Mouse (Mus musculus) neural tube, embryonic 15.5 days (tissue): ENCODE measurements around the gene P2ry14. TPM values are rescaled to one million over a fixed set of nuclear protein-coding genes. Genes with fewer than 3 reads are reported as not detected.
"Not testable (repeated sequence)": the region's sequence is repeated elsewhere in the genome, so short reads cannot be mapped to it uniquely, and the experiment has no call there.

Experiments used
- ATAC-seq: fragments of 200-750 bp; cut with Nextera tagmentation; 2 replicates; pipeline ENCODE4 v1.8.0; 2017; ENCODE audit warnings: mild to moderate bottlenecking, moderate TSS enrichment, moderate library complexity; ENCODE audit not compliant: low FRiP score
- H3K27ac ChIP-seq: fragments of 300-500 bp; sonication (generic); replicated peaks from 2 replicates; pipeline ENCODE4 v1.5.1; 2015; ENCODE audit warnings: mild to moderate bottlenecking, inconsistent platforms
- H3K27me3 ChIP-seq: fragments of 300-500 bp; sonication (generic); replicated peaks from 2 replicates; pipeline ENCODE4 v1.6.1; 2015; ENCODE audit warnings: inconsistent platforms
- H3K36me3 ChIP-seq: fragments of 300-500 bp; sonication (generic); 2 replicates; pipeline ENCODE4 v1.6.1; 2015; ENCODE audit warnings: inconsistent platforms
- H3K4me1 ChIP-seq: fragments of 300-500 bp; sonication (generic); 2 replicates; pipeline ENCODE4 v1.6.1; 2015; ENCODE audit warnings: inconsistent platforms
- H3K4me2 ChIP-seq: fragments of 300-500 bp; sonication (generic); 2 replicates; pipeline ENCODE4 v1.6.1; 2015; ENCODE audit warnings: inconsistent platforms, mild to moderate bottlenecking, moderate library complexity
- H3K4me3 ChIP-seq: fragments of 300-500 bp; sonication (generic); replicated peaks from 2 replicates; pipeline ENCODE4 v1.5.1; 2015; ENCODE audit warnings: mild to moderate bottlenecking, inconsistent platforms
- H3K9ac ChIP-seq: fragments of 300-500 bp; sonication (generic); replicated peaks from 2 replicates; pipeline ENCODE4 v1.6.1; 2015; ENCODE audit warnings: mild to moderate bottlenecking, inconsistent platforms
- H3K9me3 ChIP-seq: fragments of 300-500 bp; sonication (generic); replicated peaks from 2 replicates; pipeline ENCODE4 v1.6.1; 2016; ENCODE audit warnings: inconsistent platforms
- WGBS: fragments of 180-500 bp; shearing (Covaris S2); methylation state at CpG from one replicate; pipeline ENCODE4 v1.1.7; 2015; ENCODE audit warnings: mixed read lengths; 5-methylcytosine and 5-hydroxymethylcytosine counted together
- polyA plus RNA-seq: library from polyadenylated mRNA; unstranded; fragments of >200 nt; fragmentation: Nextera tagmentation; extraction: Ambion mirVana; gene quantifications from 2 replicates; pipeline ENCODE4 v1.2.1, GENCODE M21; 2015

Gene P2ry14
- polyA plus RNA-seq, 1 experiment from 2014 or later, result 4.9 TPM

- Histone ChIP-seq H3K4me3 (no peak overlapping the region), H3K36me3 (no peaks in the 10 kb centered on the region), H3K9me3 (no peaks in the 10 kb centered on the region), H3K9ac (no peak overlapping the region), H3K4me2 (no peak overlapping the region), H3K27ac (no peak overlapping the region), H3K4me1 (peaks cover 4% of the 10 kb centered on the region; the same call in 1 of the 2 replicates), H3K27me3 (no peaks in the 10 kb centered on the region)
- 73% methylated on average over 5 of the region's 5 CpGs for WGBS
- no peak for ATAC-seq
These were observed 28.4 kb downstream of the P2ry14 start for GRCm38 (mm10) chr3:59125022-59125421.

- 81% methylated on average over 7 of the region's 7 CpGs for WGBS
- H3K4me1 ChIP-seq, result peaks cover 4% of the 10 kb centered on the region; the same call in 1 of the 2 replicates
- no peak for ATAC-seq
- no peak overlapping the region for H3K4me3 ChIP-seq
- H3K27me3 ChIP-seq, result no peaks in the 10 kb centered on the region
- H3K9me3 ChIP-seq, result no peaks in the 10 kb centered on the region
- no peak overlapping the region for H3K9ac ChIP-seq
- no peaks in the 10 kb centered on the region for H3K36me3 ChIP-seq
- H3K4me2 ChIP-seq, result no peak overlapping the region
- H3K27ac ChIP-seq, result 0 out of 2 replicates have a peak overlapping the region, but pooled peaks have one; percentile 19
These were observed 31.5 kb downstream of the P2ry14 start for GRCm38 (mm10) chr3:59121780-59122449.

DNA sequence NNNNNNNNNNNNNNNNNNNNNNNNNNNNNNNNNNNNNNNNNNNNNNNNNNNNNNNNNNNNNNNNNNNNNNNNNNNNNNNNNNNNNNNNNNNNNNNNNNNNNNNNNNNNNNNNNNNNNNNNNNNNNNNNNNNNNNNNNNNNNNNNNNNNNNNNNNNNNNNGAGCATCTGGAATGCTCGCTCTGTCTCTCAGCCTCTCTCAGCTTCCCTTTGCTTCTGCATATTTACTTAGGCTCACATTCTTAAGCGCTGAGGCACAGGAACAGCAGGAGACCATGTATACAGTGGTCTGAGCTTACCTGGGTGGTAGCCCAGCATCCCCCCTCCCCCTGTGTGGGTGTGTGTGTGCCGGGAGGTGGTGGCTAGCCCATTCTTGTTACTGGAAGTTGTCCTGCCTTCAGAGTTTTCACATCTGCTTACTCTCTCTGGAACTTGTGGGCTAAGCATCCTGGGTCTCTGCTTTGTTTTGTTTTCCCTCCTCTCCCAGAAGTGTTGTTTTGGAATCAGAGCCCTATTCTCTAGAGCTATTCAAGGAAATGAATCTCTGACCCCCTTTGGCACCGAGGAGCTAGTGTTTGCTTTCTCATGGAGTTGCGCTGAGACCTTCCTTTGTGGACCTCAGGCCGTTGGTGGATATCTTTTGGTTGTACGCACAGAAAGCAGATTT lies 32.2 kb downstream of the P2ry14 start:
- H3K4me1 ChIP-seq, result peaks cover 4% of the 10 kb centered on the region; the same call in 1 of the 2 replicates
- ATAC-seq, result peak; percentile 18; the same call in 1 of the 2 replicates
- no peaks in the 10 kb centered on the region for H3K36me3 ChIP-seq
- no peak overlapping the region for H3K9ac ChIP-seq
- H3K4me3 ChIP-seq, result no peak overlapping the region
- 0 out of 2 replicates have a peak overlapping the region, but pooled peaks have one; percentile 19 for H3K27ac ChIP-seq
- no peaks in the 10 kb centered on the region for H3K27me3 ChIP-seq
- H3K4me2 ChIP-seq, result no peak overlapping the region
- 51% methylated on average over 7 of the region's 7 CpGs for WGBS
- H3K9me3 ChIP-seq, result no peaks in the 10 kb centered on the region

- no peak for ATAC-seq
These were observed 39.4 kb downstream of the P2ry14 start for GRCm38 (mm10) chr3:59113973-59114517.

DNA sequence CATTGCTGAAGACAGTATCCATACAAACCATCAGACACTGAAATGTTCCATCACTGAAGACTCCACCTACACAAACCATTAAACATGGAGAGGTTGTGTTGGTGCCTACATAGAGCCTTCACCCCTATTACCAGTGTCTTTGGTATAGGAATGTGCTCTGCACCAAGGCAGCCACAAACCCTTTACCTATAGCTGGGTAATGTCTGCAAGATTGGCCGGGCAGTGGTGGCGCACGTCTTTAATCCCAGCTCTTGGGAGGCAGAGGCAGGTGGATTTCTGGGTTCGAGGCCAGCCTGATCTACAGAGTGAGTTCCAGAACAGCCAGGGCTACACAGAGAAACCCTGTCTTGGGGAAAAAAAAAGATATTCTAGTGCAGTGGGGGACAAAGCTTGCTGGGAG lies 40.1 kb downstream of the P2ry14 start:
- WGBS, result 97% methylated on average over 4 of the region's 4 CpGs
- H3K27me3 ChIP-seq, H3K27ac ChIP-seq, H3K4me3 ChIP-seq, H3K4me2 ChIP-seq, ATAC-seq, H3K9me3 ChIP-seq, H3K36me3 ChIP-seq, H3K4me1 ChIP-seq, H3K9ac ChIP-seq: not testable (repeated sequence)

More at GRCm38 (mm10) chr3:59113973-59114517, 39.4 kb downstream of the P2ry14 start:
- WGBS, result 93% methylated on average over 8 of the region's 8 CpGs
- H3K9me3 ChIP-seq, result no peaks in the 10 kb centered on the region
- H3K27me3 ChIP-seq, result no peaks in the 10 kb centered on the region
- no peak overlapping the region for H3K4me2 ChIP-seq
- no peak overlapping the region for H3K27ac ChIP-seq
- no peak overlapping the region for H3K4me3 ChIP-seq
- 0 out of 2 replicates have a peak, but pooled peaks cover 10% of the 10 kb centered on the region for H3K36me3 ChIP-seq
- H3K4me1 ChIP-seq, result no peaks in the 10 kb centered on the region
- no peak overlapping the region for H3K9ac ChIP-seq

DNA sequence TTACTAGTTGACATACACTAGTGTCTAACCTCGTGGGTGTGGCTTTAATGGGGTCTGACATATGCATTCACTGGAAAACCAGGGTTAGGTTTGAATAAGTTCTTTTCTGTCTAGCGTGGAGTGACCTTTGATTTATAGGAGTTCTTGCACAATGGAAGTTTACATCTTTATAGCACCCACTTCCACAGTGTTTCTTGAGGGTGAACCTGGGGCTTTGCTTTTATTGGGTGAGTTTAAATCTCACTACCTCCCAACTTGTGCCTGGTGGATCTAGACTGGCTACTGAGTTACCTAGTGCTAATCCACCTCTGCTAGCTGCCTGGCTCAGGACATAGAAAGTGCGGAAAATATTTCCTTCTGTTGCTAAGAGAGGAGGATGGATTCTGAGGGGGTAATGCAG lies 41.5 kb downstream of the P2ry14 start:
- Histone ChIP-seq H3K27me3 (no peaks in the 10 kb centered on the region), H3K27ac (no peak overlapping the region), H3K4me3 (no peak overlapping the region), H3K9ac (no peak overlapping the region), H3K9me3 (no peaks in the 10 kb centered on the region), H3K36me3 (0 out of 2 replicates have a peak, but pooled peaks cover 10% of the 10 kb centered on the region), H3K4me1 (no peaks in the 10 kb centered on the region), H3K4me2 (no peak overlapping the region)
- 70% methylated on average over 3 of the region's 3 CpGs for WGBS
- no peak for ATAC-seq

DNA sequence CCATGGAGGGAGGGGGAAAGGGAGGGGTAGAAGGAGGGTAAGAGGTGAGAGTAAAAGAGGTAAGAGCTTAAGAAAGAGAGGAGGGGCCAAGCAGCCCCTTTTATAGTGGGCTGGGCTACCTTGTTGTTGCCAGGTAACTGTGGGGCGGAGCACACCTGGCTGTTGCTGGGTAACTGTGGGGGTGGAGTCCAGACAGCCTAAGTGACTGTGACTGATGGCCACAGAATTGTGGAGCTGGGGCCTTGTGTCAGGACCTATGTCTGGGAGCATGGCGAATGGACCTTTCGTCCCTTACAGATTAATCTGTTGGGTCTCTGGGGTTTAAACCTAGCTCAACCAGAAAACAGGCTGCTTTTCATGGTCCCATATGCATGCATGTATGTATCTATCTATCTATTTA lies 43.6 kb downstream of the P2ry14 start:
- H3K4me3 ChIP-seq, H3K36me3 ChIP-seq, H3K9me3 ChIP-seq, H3K4me1 ChIP-seq, ATAC-seq, H3K27me3 ChIP-seq, H3K9ac ChIP-seq, H3K27ac ChIP-seq, H3K4me2 ChIP-seq: not testable (repeated sequence)
- 90% methylated on average over 3 of the region's 3 CpGs for WGBS

DNA sequence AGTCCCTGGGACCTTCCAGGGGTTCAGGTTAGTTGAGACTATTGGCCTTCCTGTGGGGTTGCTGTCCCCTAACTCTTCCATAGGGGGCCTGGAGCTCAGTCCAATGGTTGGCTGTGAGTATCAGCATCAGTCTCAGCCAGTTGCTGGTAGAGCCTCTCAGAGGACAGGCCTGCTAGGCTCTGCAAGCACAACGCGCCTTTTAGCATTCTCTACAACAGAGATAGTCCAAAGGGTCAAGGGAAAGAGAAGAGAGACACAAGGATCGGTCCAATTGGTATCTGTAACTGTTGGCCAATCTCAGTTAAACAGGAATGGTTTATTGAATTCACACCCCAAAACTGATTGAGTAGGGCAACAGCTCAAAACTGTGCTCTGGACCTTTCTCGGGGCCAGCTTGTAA lies 46.0 kb downstream of the P2ry14 start:
- H3K9me3 ChIP-seq, result no peaks in the 10 kb centered on the region
- no peak overlapping the region for H3K4me2 ChIP-seq
- no peak overlapping the region for H3K27ac ChIP-seq
- H3K9ac ChIP-seq, result no peak overlapping the region
- no peaks in the 10 kb centered on the region for H3K27me3 ChIP-seq
- no peaks in the 10 kb centered on the region for H3K4me1 ChIP-seq
- 98% methylated on average over 4 of the region's 4 CpGs for WGBS
- H3K36me3 ChIP-seq, result 0 out of 2 replicates have a peak, but pooled peaks cover 2% of the 10 kb centered on the region
- no peak overlapping the region for H3K4me3 ChIP-seq
- ATAC-seq, result no peak

DNA sequence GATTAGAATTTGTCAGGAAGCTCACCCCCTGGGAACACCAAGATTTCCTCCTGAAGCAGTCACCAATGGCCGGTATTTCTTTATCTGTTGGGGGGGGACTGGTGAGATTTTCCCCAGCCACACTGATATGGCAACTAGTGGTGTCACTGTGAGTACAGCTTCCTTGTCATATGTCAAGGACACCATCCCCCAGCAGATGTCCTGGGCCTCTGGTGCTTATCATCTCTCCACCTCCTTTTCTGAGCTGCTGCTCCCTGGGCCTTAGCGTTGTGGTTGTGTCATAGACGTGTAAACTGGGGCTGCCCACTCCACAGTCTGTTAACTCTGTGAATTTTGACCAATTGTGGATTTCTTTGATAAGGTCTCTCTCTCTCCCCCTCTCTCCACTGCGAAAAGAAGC lies 49.0 kb downstream of the P2ry14 start:
- Histone ChIP-seq H3K27ac (no peak overlapping the region), H3K4me3 (no peak overlapping the region), H3K9ac (no peak overlapping the region), H3K4me2 (no peak overlapping the region), H3K36me3 (0 out of 2 replicates have a peak, but pooled peaks cover 2% of the 10 kb centered on the region), H3K4me1 (no peaks in the 10 kb centered on the region), H3K27me3 (no peaks in the 10 kb centered on the region), H3K9me3 (no peaks in the 10 kb centered on the region)
- no peak for ATAC-seq
- 87% methylated on average over 4 of the region's 4 CpGs for WGBS

- no peaks in the 10 kb centered on the region for H3K27me3 ChIP-seq
- no peak overlapping the region for H3K4me2 ChIP-seq
- 90% methylated on average over 2 of the region's 2 CpGs for WGBS
- no peak overlapping the region for H3K9ac ChIP-seq
- H3K36me3 ChIP-seq, result 0 out of 2 replicates have a peak, but pooled peaks cover 2% of the 10 kb centered on the region
- H3K4me3 ChIP-seq, result no peak overlapping the region
- no peak for ATAC-seq
- H3K4me1 ChIP-seq, result no peaks in the 10 kb centered on the region
- no peak overlapping the region for H3K27ac ChIP-seq
- no peaks in the 10 kb centered on the region for H3K9me3 ChIP-seq
These were observed 51.3 kb downstream of the P2ry14 start for GRCm38 (mm10) chr3:59102146-59102545.

- ATAC-seq, result no peak
- no peaks in the 10 kb centered on the region for H3K9me3 ChIP-seq
- no peak within 1 kb of the TSS for H3K4me3 ChIP-seq
- no peak within 1 kb of the TSS for H3K27ac ChIP-seq
- 84% methylated on average over 6 of the region's 6 CpGs for WGBS
- H3K4me1 ChIP-seq, result no peaks in the 10 kb centered on the region
- H3K27me3 ChIP-seq, result no peaks in the 10 kb centered on the region
- H3K36me3 ChIP-seq, result 0 out of 2 replicates have a peak, but pooled peaks cover 2% of the 10 kb centered on the region
- H3K9ac ChIP-seq, result no peak within 1 kb of the TSS
- no peak within 1 kb of the TSS for H3K4me2 ChIP-seq
These were observed 52.0 kb downstream of the P2ry14 start, which contains the start of gene Gpr171 for GRCm38 (mm10) chr3:59101218-59101986. TSS of gene Gpr171 (minus strand) at chr3:59101821.
